Mouse (Mus musculus): ENCODE measurements around the gene Bcl2a1d. TPM values are rescaled to one million over a fixed set of nuclear protein-coding genes. Genes with fewer than 3 reads are reported as not detected.
"Not testable (repeated sequence)": the region's sequence is repeated elsewhere in the genome, so short reads cannot be mapped to it uniquely, and the experiment has no call there.

Bcl2a1d gene
- polyA plus RNA-seq (2014; fragmentation: Nextera tagmentation; extraction: Ambion mirVana), result 0.57 TPM in 1 of 2 replicates, not detected in the other

- not testable (repeated sequence) for DNase-seq (ENCODE audit: low spot score); H3K4me2 ChIP-seq (ENCODE audit: low read depth, low read length, severe bottlenecking); ATAC-seq (replicated peaks; ENCODE audit: low FRiP score); H3K4me1 ChIP-seq (replicated peaks; ENCODE audit: control insufficient read depth, insufficient read depth, low read length); H3K27me3 ChIP-seq (ENCODE audit: control insufficient read depth, insufficient read depth, low read length); H3K9ac ChIP-seq (ENCODE audit: low read length); H3K4me3 ChIP-seq (ENCODE audit: low read depth, low read length); H3K36me3 ChIP-seq (ENCODE audit: control insufficient read depth, insufficient read depth, low read length); H3K27ac ChIP-seq (ENCODE audit: low read depth, low read length); H3K9me3 ChIP-seq (ENCODE audit: control insufficient read depth, low read length)
- 95% methylated on average over 5 of the region's 5 CpGs for WGBS
Observed at GRCm38 (mm10) chr9:88731728-88732127, at the start of gene Bcl2a1d. TSS of gene Bcl2a1d (minus strand) at chr9:88731914.

DNA sequence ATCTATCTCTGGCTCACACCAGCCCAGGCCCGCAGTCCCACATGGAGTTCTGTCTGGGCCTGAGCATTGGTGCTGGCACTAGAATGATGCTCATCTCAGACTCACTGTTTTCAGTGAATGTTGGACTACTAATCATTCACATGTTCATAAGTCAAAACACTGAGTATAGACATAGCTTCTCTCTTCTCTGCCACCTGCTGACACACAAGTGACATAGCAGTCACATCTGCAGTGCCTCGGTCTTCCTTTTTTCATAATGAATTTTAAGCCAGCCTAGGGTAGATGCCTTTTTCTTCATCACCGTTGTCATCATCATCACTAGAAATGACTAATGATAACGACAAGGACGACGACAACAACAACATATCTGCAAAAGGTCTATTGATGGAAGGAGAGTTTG, 38.5 kb upstream of the Bcl2a1d start:
- not testable (repeated sequence) for DNase-seq (ENCODE audit: low spot score); H3K4me2 ChIP-seq (ENCODE audit: low read depth, low read length, severe bottlenecking); H3K9me3 ChIP-seq (ENCODE audit: control insufficient read depth, low read length); ATAC-seq (replicated peaks; ENCODE audit: low FRiP score); H3K36me3 ChIP-seq (ENCODE audit: control insufficient read depth, insufficient read depth, low read length); H3K27ac ChIP-seq (ENCODE audit: low read depth, low read length); H3K4me3 ChIP-seq (ENCODE audit: low read depth, low read length); H3K9ac ChIP-seq (ENCODE audit: low read length); H3K27me3 ChIP-seq (ENCODE audit: control insufficient read depth, insufficient read depth, low read length); H3K4me1 ChIP-seq (replicated peaks; ENCODE audit: control insufficient read depth, insufficient read depth, low read length)
- WGBS, result 94% methylated on average over 2 of the region's 6 CpGs

DNA sequence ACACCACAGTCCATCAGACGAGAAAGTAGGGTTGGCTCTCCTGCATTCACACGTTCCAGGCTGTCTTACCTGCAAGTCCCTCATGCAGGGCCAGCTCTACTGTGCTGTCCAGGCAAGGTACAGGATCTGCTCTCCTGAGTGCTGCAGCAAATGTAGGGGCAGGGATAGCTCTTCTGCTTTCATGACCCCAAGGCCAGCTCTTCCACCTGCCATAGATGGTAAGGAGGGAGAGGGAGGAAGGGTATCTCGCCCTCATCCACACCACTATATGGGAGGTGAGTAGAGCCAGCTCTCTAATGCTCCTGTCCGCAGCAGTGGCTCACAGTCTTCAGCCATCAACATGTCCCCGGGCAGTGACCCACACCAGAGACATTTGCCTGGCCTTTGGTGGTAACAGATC, 37.8 kb upstream of the Bcl2a1d start:
- not testable (repeated sequence) for H3K36me3 ChIP-seq (ENCODE audit: control insufficient read depth, insufficient read depth, low read length); H3K27me3 ChIP-seq (ENCODE audit: control insufficient read depth, insufficient read depth, low read length); DNase-seq (ENCODE audit: low spot score); H3K4me3 ChIP-seq (ENCODE audit: low read depth, low read length); H3K9ac ChIP-seq (ENCODE audit: low read length); H3K4me2 ChIP-seq (ENCODE audit: low read depth, low read length, severe bottlenecking); H3K9me3 ChIP-seq (ENCODE audit: control insufficient read depth, low read length); H3K4me1 ChIP-seq (replicated peaks; ENCODE audit: control insufficient read depth, insufficient read depth, low read length); H3K27ac ChIP-seq (ENCODE audit: low read depth, low read length); ATAC-seq (replicated peaks; ENCODE audit: low FRiP score)
- WGBS, result 91% methylated on average over 4 of the region's 5 CpGs

- not testable (repeated sequence) for DNase-seq (ENCODE audit: low spot score); H3K27ac ChIP-seq (ENCODE audit: low read depth, low read length); H3K9me3 ChIP-seq (ENCODE audit: control insufficient read depth, low read length); H3K9ac ChIP-seq (ENCODE audit: low read length); H3K4me2 ChIP-seq (ENCODE audit: low read depth, low read length, severe bottlenecking); H3K36me3 ChIP-seq (ENCODE audit: control insufficient read depth, insufficient read depth, low read length); H3K4me3 ChIP-seq (ENCODE audit: low read depth, low read length); ATAC-seq (replicated peaks; ENCODE audit: low FRiP score); H3K27me3 ChIP-seq (ENCODE audit: control insufficient read depth, insufficient read depth, low read length); H3K4me1 ChIP-seq (replicated peaks; ENCODE audit: control insufficient read depth, insufficient read depth, low read length)
- 20% methylated on average over 1 of the region's 2 CpGs for WGBS
Observed at GRCm38 (mm10) chr9:88746687-88747086, 15.0 kb upstream of the Bcl2a1d start.

DNA sequence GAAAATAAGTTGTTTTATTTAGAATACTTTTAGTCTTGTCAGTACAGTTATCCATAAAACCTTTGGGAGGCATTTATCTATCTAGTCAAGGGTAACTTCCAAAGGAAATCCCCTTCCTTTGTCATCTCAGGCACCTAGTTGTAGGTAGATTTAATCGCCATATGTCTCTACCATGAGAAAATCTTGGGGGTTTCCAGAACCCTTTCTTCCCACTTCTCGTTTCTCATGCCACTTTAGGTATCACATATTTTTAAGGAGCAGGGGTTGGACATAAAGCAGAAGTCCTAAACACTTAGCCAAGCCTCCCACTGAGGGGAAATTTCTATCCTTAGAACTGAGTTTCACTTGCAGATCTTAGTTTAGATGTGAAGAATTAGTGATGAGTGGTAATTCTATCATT, 14.3 kb upstream of the Bcl2a1d start:
- not testable (repeated sequence) for H3K27ac ChIP-seq (ENCODE audit: low read depth, low read length); H3K9ac ChIP-seq (ENCODE audit: low read length); H3K4me3 ChIP-seq (ENCODE audit: low read depth, low read length); DNase-seq (ENCODE audit: low spot score); H3K9me3 ChIP-seq (ENCODE audit: control insufficient read depth, low read length); H3K4me2 ChIP-seq (ENCODE audit: low read depth, low read length, severe bottlenecking); ATAC-seq (replicated peaks; ENCODE audit: low FRiP score); H3K27me3 ChIP-seq (ENCODE audit: control insufficient read depth, insufficient read depth, low read length); H3K36me3 ChIP-seq (ENCODE audit: control insufficient read depth, insufficient read depth, low read length); H3K4me1 ChIP-seq (replicated peaks; ENCODE audit: control insufficient read depth, insufficient read depth, low read length)
- whole genome bisulfite sequencing, result no CpG with 5 or more reads among the region's 2 CpGs

- not testable (repeated sequence) for H3K9ac ChIP-seq (ENCODE audit: low read length); H3K9me3 ChIP-seq (ENCODE audit: control insufficient read depth, low read length)
Observed at GRCm38 (mm10) chr9:88735289-88735688, 3.6 kb upstream of the Bcl2a1d start.

DNA sequence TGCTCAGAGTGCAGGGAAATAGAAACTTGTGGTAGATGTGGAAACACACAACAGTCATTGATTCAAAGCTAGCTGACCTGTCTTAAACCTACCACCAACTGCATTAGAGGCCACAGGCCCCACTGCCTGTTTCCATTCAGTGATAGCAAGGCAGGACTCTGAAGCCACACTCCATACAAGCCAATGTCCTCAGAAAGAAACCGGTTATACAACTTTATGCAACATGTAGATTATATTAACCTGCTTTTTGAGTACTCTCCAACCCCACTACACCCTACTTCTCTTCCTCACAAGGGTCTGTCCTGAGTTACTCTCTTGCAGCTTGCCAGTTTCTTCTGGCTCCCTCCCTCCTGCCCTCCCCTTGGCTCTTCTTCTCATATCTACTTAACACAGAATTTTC, 1.5 kb upstream of the Bcl2a1d start:
- H3K4me1 ChIP-seq (replicated peaks; ENCODE audit: control insufficient read depth, insufficient read depth, low read length); H3K27me3 ChIP-seq (ENCODE audit: control insufficient read depth, insufficient read depth, low read length); H3K27ac ChIP-seq (ENCODE audit: low read depth, low read length); H3K4me3 ChIP-seq (ENCODE audit: low read depth, low read length); DNase-seq (ENCODE audit: low spot score); H3K4me2 ChIP-seq (ENCODE audit: low read depth, low read length, severe bottlenecking); ATAC-seq (replicated peaks; ENCODE audit: low FRiP score); H3K36me3 ChIP-seq (ENCODE audit: control insufficient read depth, insufficient read depth, low read length); H3K9ac ChIP-seq (ENCODE audit: low read length); H3K9me3 ChIP-seq (ENCODE audit: control insufficient read depth, low read length): not testable (repeated sequence)
- 76% methylated on average over 1 of the region's 1 CpGs for WGBS

More at GRCm38 (mm10) chr9:88735289-88735688, 3.6 kb upstream of the Bcl2a1d start:
- H3K27me3 ChIP-seq (ENCODE audit: control insufficient read depth, insufficient read depth, low read length); DNase-seq (ENCODE audit: low spot score); H3K4me2 ChIP-seq (ENCODE audit: low read depth, low read length, severe bottlenecking); H3K36me3 ChIP-seq (ENCODE audit: control insufficient read depth, insufficient read depth, low read length); H3K4me3 ChIP-seq (ENCODE audit: low read depth, low read length); ATAC-seq (replicated peaks; ENCODE audit: low FRiP score); H3K4me1 ChIP-seq (replicated peaks; ENCODE audit: control insufficient read depth, insufficient read depth, low read length); H3K27ac ChIP-seq (ENCODE audit: low read depth, low read length): not testable (repeated sequence)

- 84% methylated on average over 1 of the region's 3 CpGs for WGBS
- H3K27ac ChIP-seq (ENCODE audit: low read depth, low read length); H3K36me3 ChIP-seq (ENCODE audit: control insufficient read depth, insufficient read depth, low read length); H3K9me3 ChIP-seq (ENCODE audit: control insufficient read depth, low read length); DNase-seq (ENCODE audit: low spot score); H3K4me2 ChIP-seq (ENCODE audit: low read depth, low read length, severe bottlenecking); ATAC-seq (replicated peaks; ENCODE audit: low FRiP score); H3K4me3 ChIP-seq (ENCODE audit: low read depth, low read length); H3K27me3 ChIP-seq (ENCODE audit: control insufficient read depth, insufficient read depth, low read length); H3K4me1 ChIP-seq (replicated peaks; ENCODE audit: control insufficient read depth, insufficient read depth, low read length); H3K9ac ChIP-seq (ENCODE audit: low read length): not testable (repeated sequence)
Observed at GRCm38 (mm10) chr9:88732334-88732733, 620 bp upstream of the Bcl2a1d start.

GRCm38 (mm10) chr9:88728311-88728710, 3.4 kb downstream of the Bcl2a1d start:
- DNase-seq (ENCODE audit: low spot score); H3K4me1 ChIP-seq (replicated peaks; ENCODE audit: control insufficient read depth, insufficient read depth, low read length); H3K9me3 ChIP-seq (ENCODE audit: control insufficient read depth, low read length); H3K4me2 ChIP-seq (ENCODE audit: low read depth, low read length, severe bottlenecking); H3K36me3 ChIP-seq (ENCODE audit: control insufficient read depth, insufficient read depth, low read length); H3K9ac ChIP-seq (ENCODE audit: low read length); ATAC-seq (replicated peaks; ENCODE audit: low FRiP score); H3K27ac ChIP-seq (ENCODE audit: low read depth, low read length); H3K4me3 ChIP-seq (ENCODE audit: low read depth, low read length); H3K27me3 ChIP-seq (ENCODE audit: control insufficient read depth, insufficient read depth, low read length): not testable (repeated sequence)

Measured in forebrain, embryonic 11.5 days (tissue).